Mouse (Mus musculus) intestine, embryonic 14.5 days (tissue): Measurements from ENCODE around the gene Aida. TPM values are rescaled to one million over a fixed set of nuclear protein-coding genes. Genes with fewer than 3 reads are reported as not detected.

Experiments
- ATAC-seq: fragments of 200-750 bp; cut with Nextera tagmentation; replicated peaks from 2 replicates; pipeline ENCODE4 v1.8.0; 2017; ENCODE audit warnings: low read depth, moderate number of reproducible peaks, moderate TSS enrichment, moderate library complexity; ENCODE audit not compliant: low FRiP score, low TSS enrichment
- DNase-seq: peaks from one replicate; pipeline ENCODE4 v3.0.0-alpha.2; 2018; ENCODE audit warnings: low spot score
- H3K27ac ChIP-seq: fragments of 300-500 bp; sonication (generic); 2 replicates; pipeline ENCODE4 v1.5.1; 2014; ENCODE audit warnings: low read depth, mild to moderate bottlenecking, control low read depth
- H3K27me3 ChIP-seq: fragments of 300-500 bp; sonication (generic); replicated peaks from 2 replicates; pipeline ENCODE4 v1.6.1; 2014; ENCODE audit warnings: low read length, control low read depth; ENCODE audit not compliant: control insufficient read depth, insufficient read depth
- H3K36me3 ChIP-seq: fragments of 300-500 bp; sonication (generic); 2 replicates; pipeline ENCODE4 v1.6.1; 2014; ENCODE audit warnings: low read length, control low read depth; ENCODE audit not compliant: control insufficient read depth, insufficient read depth
- H3K4me1 ChIP-seq: fragments of 300-500 bp; sonication (generic); replicated peaks from 2 replicates; pipeline ENCODE4 v1.6.1; 2014; ENCODE audit warnings: low read length, control low read depth, mixed read lengths; ENCODE audit not compliant: control insufficient read depth, insufficient read depth
- H3K4me2 ChIP-seq: fragments of 300-500 bp; sonication (generic); 2 replicates; pipeline ENCODE4 v1.6.1; 2014; ENCODE audit warnings: low read length
- H3K4me3 ChIP-seq: fragments of 300-500 bp; sonication (generic); 2 replicates; pipeline ENCODE4 v1.5.1; 2014; ENCODE audit warnings: low read depth, low read length, control low read depth, mixed read lengths
- H3K9ac ChIP-seq: fragments of 300-500 bp; sonication (generic); 2 replicates; pipeline ENCODE4 v1.6.1; 2014; ENCODE audit warnings: mild to moderate bottlenecking, low read length
- H3K9me3 ChIP-seq: fragments of 300-500 bp; sonication (generic); 2 replicates; pipeline ENCODE4 v1.6.1; 2016; ENCODE audit warnings: low read length, control low read depth; ENCODE audit not compliant: control insufficient read depth
- whole genome bisulfite sequencing: fragments of 180-500 bp; shearing (Covaris S2); extraction: QIAGEN DNeasy Blood & Tissue Kit; methylation state at CpG from one replicate; pipeline ENCODE4 v1.1.7; 2014; 5-methylcytosine and 5-hydroxymethylcytosine counted together
- polyA plus RNA-seq: library from polyadenylated mRNA; unstranded; fragments of >200 nt; fragmentation: Nextera tagmentation; extraction: Ambion mirVana; gene quantifications from 2 replicates; pipeline ENCODE4 v1.2.1, GENCODE M21; 2014

Gene Aida
- polyA plus RNA-seq, 1 experiment from 2014 or later, result 27.5 TPM

- no peaks in the 10 kb centered on the region for H3K9me3 ChIP-seq
- H3K9ac ChIP-seq, result no peak overlapping the region
- no peaks in the 10 kb centered on the region for H3K4me1 ChIP-seq
- DNase-seq, result no peak
- 58% methylated on average over 10 of the region's 10 CpGs for WGBS
- H3K27me3 ChIP-seq, result no peaks in the 10 kb centered on the region
- no peak overlapping the region for H3K4me2 ChIP-seq
- no peak overlapping the region for H3K4me3 ChIP-seq
- H3K36me3 ChIP-seq, result peaks cover 10% of the 10 kb centered on the region
- ATAC-seq, result no peak
- H3K27ac ChIP-seq, result no peak overlapping the region
Observed at GRCm38 (mm10) chr1:183272867-183273818, 23.2 kb upstream of the Aida start.

GRCm38 (mm10) chr1:183274385-183274784, 22.0 kb upstream of the Aida start:
- 68% methylated on average over 3 of the region's 3 CpGs for WGBS
- H3K9me3 ChIP-seq, result no peaks in the 10 kb centered on the region
- ATAC-seq, result no peak

GRCm38 (mm10) chr1:183275763-183276162, 20.6 kb upstream of the Aida start:
- no peaks in the 10 kb centered on the region for H3K4me1 ChIP-seq
- H3K27me3 ChIP-seq, result no peaks in the 10 kb centered on the region
- H3K9me3 ChIP-seq, result no peaks in the 10 kb centered on the region
- ATAC-seq (no peak), DNase-seq (no peak)
- H3K36me3 ChIP-seq, result peaks cover 36% of the 10 kb centered on the region
- H3K9ac ChIP-seq, result no peak overlapping the region
- no peak overlapping the region for H3K4me3 ChIP-seq
- H3K4me2 ChIP-seq, result no peak overlapping the region
- 70% methylated on average over 5 of the region's 5 CpGs for WGBS
- no peak overlapping the region for H3K27ac ChIP-seq

More at GRCm38 (mm10) chr1:183274385-183274784, 22.0 kb upstream of the Aida start:
- Histone ChIP-seq H3K4me3 (no peak overlapping the region), H3K27ac (no peak overlapping the region), H3K36me3 (peaks cover 22% of the 10 kb centered on the region), H3K9ac (no peak overlapping the region), H3K4me1 (no peaks in the 10 kb centered on the region), H3K4me2 (no peak overlapping the region), H3K27me3 (no peaks in the 10 kb centered on the region)
- DNase-seq, result no peak

GRCm38 (mm10) chr1:183288351-183288750, 8.0 kb upstream of the Aida start:
- 88% methylated on average over 3 of the region's 3 CpGs for WGBS
- Histone ChIP-seq H3K27me3 (no peaks in the 10 kb centered on the region), H3K4me2 (no peak overlapping the region), H3K27ac (no peak overlapping the region), H3K36me3 (peaks cover 96% of the 10 kb centered on the region), H3K9ac (no peak overlapping the region), H3K4me3 (no peak overlapping the region), H3K9me3 (no peaks in the 10 kb centered on the region), H3K4me1 (no peaks in the 10 kb centered on the region)
- ATAC-seq, result no peak
- no peak for DNase-seq

- no peak overlapping the region for H3K27ac ChIP-seq
- H3K27me3 ChIP-seq, result no peaks in the 10 kb centered on the region
- no peak overlapping the region for H3K4me2 ChIP-seq
- H3K4me3 ChIP-seq, result no peak overlapping the region
- H3K4me1 ChIP-seq, result no peaks in the 10 kb centered on the region
- no peak for ATAC-seq
- no peaks in the 10 kb centered on the region for H3K9me3 ChIP-seq
- no peak for DNase-seq
- peaks cover 90% of the 10 kb centered on the region for H3K36me3 ChIP-seq
- WGBS, result 95% methylated on average over 4 of the region's 4 CpGs
- H3K9ac ChIP-seq, result no peak overlapping the region
Observed at GRCm38 (mm10) chr1:183289576-183289975, 6.8 kb upstream of the Aida start.

GRCm38 (mm10) chr1:183296877-183297383, 540 bp downstream of the Aida start, which contains the start of gene Brox:
Gene Brox (minus strand): TSS chr1:183297269.
- peak; percentile 99 for DNase-seq
- Histone ChIP-seq H3K27ac (peak within 1 kb of the TSS; percentile 23; the same call in 1 of the 2 replicates), H3K4me3 (peak within 1 kb of the TSS; percentile 47), H3K36me3 (peaks cover 21% of the 10 kb centered on the region), H3K27me3 (no peaks in the 10 kb centered on the region), H3K9me3 (no peaks in the 10 kb centered on the region), H3K9ac (peak within 1 kb of the TSS; percentile 34), H3K4me1 (no peaks in the 10 kb centered on the region), H3K4me2 (peak within 1 kb of the TSS; percentile 49)
- 0% methylated on average over 38 of the region's 39 CpGs for WGBS
- peak; percentile 89 for ATAC-seq

- no peaks in the 10 kb centered on the region for H3K4me1 ChIP-seq
- WGBS, result 1% methylated on average over 28 of the region's 30 CpGs
- ATAC-seq (no peak; the same call in none of the 2 replicates), DNase-seq (peak; percentile 81)
- peaks cover 15% of the 10 kb centered on the region for H3K36me3 ChIP-seq
- H3K9ac ChIP-seq, result peak overlapping the region; percentile 34
- H3K4me3 ChIP-seq, result peak overlapping the region; percentile 47
- peak overlapping the region; percentile 2; the same call in 1 of the 2 replicates for H3K27ac ChIP-seq
- H3K27me3 ChIP-seq, result no peaks in the 10 kb centered on the region
- H3K4me2 ChIP-seq, result peak overlapping the region; percentile 49
- no peaks in the 10 kb centered on the region for H3K9me3 ChIP-seq
Observed at GRCm38 (mm10) chr1:183297473-183297885, 1.1 kb downstream of the Aida start.

GRCm38 (mm10) chr1:183297886-183298489, 1.6 kb downstream of the Aida start:
- peak overlapping the region; percentile 34 for H3K9ac ChIP-seq
- DNase-seq, result peak; percentile 80
- no peaks in the 10 kb centered on the region for H3K9me3 ChIP-seq
- peak overlapping the region; percentile 2; the same call in 1 of the 2 replicates for H3K27ac ChIP-seq
- under 1% methylated on average over 20 of the region's 20 CpGs for WGBS
- peak overlapping the region; percentile 49 for H3K4me2 ChIP-seq
- no peak; the same call in 1 of the 2 replicates for ATAC-seq
- peaks cover 10% of the 10 kb centered on the region for H3K36me3 ChIP-seq
- H3K4me3 ChIP-seq, result peak overlapping the region; percentile 47
- no peaks in the 10 kb centered on the region for H3K27me3 ChIP-seq
- no peaks in the 10 kb centered on the region for H3K4me1 ChIP-seq
